Mouse (Mus musculus) testis, adult 2 months (tissue): ENCODE results near the gene Tac4.

Experiments
- CTCF ChIP-seq: fragments of 200-500 bp; IDR thresholded peaks from 2 replicates; pipeline ENCODE4 v1.5.1; 2012; ENCODE audit warnings: low read depth, mild to moderate bottlenecking, inconsistent platforms, low read length, moderate library complexity; ENCODE audit not compliant: control insufficient read depth, insufficient read depth, insufficient replicate concordance
- POLR2A ChIP-seq: fragments of 200-500 bp; IDR thresholded peaks from 2 replicates; pipeline ENCODE4 v1.6.1; 2012; ENCODE audit warnings: low read depth, mild to moderate bottlenecking, inconsistent platforms, low read length, moderate library complexity; ENCODE audit not compliant: control insufficient read depth

GRCm38 (mm10) chr11:95273661-95274060 lies 12.3 kb downstream of the Tac4 start:
- no peak for TF ChIP-seq POLR2A
- no peak for TF ChIP-seq CTCF
